In genomic region chr10:127062101-127062500, GRCm38 (mm10) we compare ENCODE assay signal across 12 mouse cellular contexts. TPM values are rescaled to one million over a fixed set of nuclear protein-coding genes. Genes with fewer than 3 reads are reported as not detected.
DNase-seq lines count a peak whose midpoint lies in the region; ATAC-seq and TF ChIP-seq lines count a peak whose summit lies in the region.
"Not testable (repeated sequence)": the region's sequence is repeated elsewhere in the genome, so short reads cannot be mapped to it uniquely, and the experiment has no call there.
"Had no signal": no experiment of that assay in that cellular context is flagged by ENCODE, and none has a peak within 500 bp of the region (broad histone marks: within the 10 kb centered on the region; RNA-seq: fewer than 3 reads in every experiment).

No protein-coding gene starts in this region.

- peak; percentile 66 for DNase-seq in cerebellum, adult 9-11 months
- not testable (repeated sequence) for DNase-seq in forebrain, postnatal 0 days; layer of hippocampus, adult 2 months (ENCODE audit: low spot score in 2 of 2)

- peak overlapping the region; percentile 61 for H3K27ac ChIP-seq in bone marrow macrophage, adult 2 months (ENCODE audit: insufficient read depth, low read depth, low read length)
- H3K27ac ChIP-seq in forebrain, postnatal 0 days (ENCODE audit: low read depth, low read length) = peak overlapping the region; percentile 83; the same call in 1 of the 2 replicates
- H3K27ac ChIP-seq in hindbrain, embryonic 13.5 days = peak overlapping the region; percentile 99
- H3K27ac ChIP-seq in layer of hippocampus, adult 2 months = peak overlapping the region; percentile 89; the same call in 1 of the 2 replicates
- peak overlapping the region; percentile 97 for H3K27ac ChIP-seq in midbrain, embryonic 15.5 days
- peak overlapping the region; percentile 81 for H3K27ac ChIP-seq in neural tube, embryonic 15.5 days (replicated peaks)

- not testable (repeated sequence) for H3K4me2 ChIP-seq in forebrain, postnatal 0 days (ENCODE audit: low read depth); hindbrain, embryonic 13.5 days; midbrain, embryonic 15.5 days; neural tube, embryonic 15.5 days

- H3K36me3 ChIP-seq in forebrain, postnatal 0 days (ENCODE audit: insufficient read depth) = peaks cover 34% of the 10 kb centered on the region
- H3K36me3 ChIP-seq in hindbrain, embryonic 13.5 days = peaks cover 31% of the 10 kb centered on the region
- H3K36me3 ChIP-seq in midbrain, embryonic 15.5 days (replicated peaks) = peaks cover 28% of the 10 kb centered on the region
- peaks cover 34% of the 10 kb centered on the region for H3K36me3 ChIP-seq in neural tube, embryonic 15.5 days

- H3K9ac ChIP-seq in forebrain, postnatal 0 days; midbrain, embryonic 15.5 days; neural tube, embryonic 15.5 days (replicated peaks): not testable (repeated sequence)
- 0 out of 2 replicates have a peak overlapping the region, but pooled peaks have one; percentile 19 for H3K9ac ChIP-seq in hindbrain, embryonic 13.5 days

- ATAC-seq in forebrain, postnatal 0 days; hindbrain, embryonic 13.5 days (ENCODE audit: low FRiP score); midbrain, embryonic 15.5 days (replicated peaks); neural tube, embryonic 15.5 days (ENCODE audit: low FRiP score): not testable (repeated sequence)

- 91% methylated on average over 4 of the region's 4 CpGs for WGBS in forebrain, postnatal 0 days
- 91% methylated on average over 4 of the region's 4 CpGs for whole genome bisulfite sequencing in hindbrain, embryonic 13.5 days
- 84% methylated on average over 4 of the region's 4 CpGs for WGBS in midbrain, embryonic 15.5 days
- 84% methylated on average over 4 of the region's 4 CpGs for WGBS in neural tube, embryonic 15.5 days

- not testable (repeated sequence) for H3K27me3 ChIP-seq in forebrain, postnatal 0 days (ENCODE audit: insufficient read depth, low read length); hindbrain, embryonic 13.5 days; midbrain, embryonic 15.5 days (replicated peaks); neural tube, embryonic 15.5 days (replicated peaks)

- not testable (repeated sequence) for TF ChIP-seq POLR2A in bone marrow macrophage, adult 2 months (IDR thresholded peaks at IDR 0.05; ENCODE audit: borderline replicate concordance, low read depth, low read length)

- not testable (repeated sequence) for H3K9me3 ChIP-seq in forebrain, postnatal 0 days (ENCODE audit: low read length); hindbrain, embryonic 13.5 days; midbrain, embryonic 15.5 days; neural tube, embryonic 15.5 days (replicated peaks)

- H3K4me1 ChIP-seq in bone marrow macrophage, adult 2 months (ENCODE audit: control insufficient read depth, insufficient read depth, low read length) = peaks cover 17% of the 10 kb centered on the region
- peaks cover 20% of the 10 kb centered on the region for H3K4me1 ChIP-seq in forebrain, postnatal 0 days (ENCODE audit: insufficient read depth)
- peaks cover 63% of the 10 kb centered on the region for H3K4me1 ChIP-seq in hindbrain, embryonic 13.5 days (replicated peaks)
- H3K4me1 ChIP-seq in midbrain, embryonic 15.5 days = peaks cover 54% of the 10 kb centered on the region
- H3K4me1 ChIP-seq in neural tube, embryonic 15.5 days = peaks cover 57% of the 10 kb centered on the region

- H3K4me3 ChIP-seq in bone marrow macrophage, adult 2 months (ENCODE audit: insufficient read depth, low read length); forebrain, postnatal 0 days (ENCODE audit: low read depth, low read length); hindbrain, embryonic 13.5 days; layer of hippocampus, adult 2 months; midbrain, embryonic 15.5 days; neural tube, embryonic 15.5 days (replicated peaks): not testable (repeated sequence)

- not testable (repeated sequence) for TF ChIP-seq CTCF in bone marrow macrophage, adult 2 months (IDR thresholded peaks at IDR 0.05; ENCODE audit: low read depth, low read length); forebrain, postnatal 0 days (IDR thresholded peaks at IDR 0.05; ENCODE audit: low read depth); layer of hippocampus, adult 2 months (conservative IDR thresholded peaks at IDR 0.05)

RNA-seq across cellular contexts. Expression of gene Cdk4, which starts 1.2 kb away (rescaled TPM):
- polyA plus RNA-seq in bone marrow macrophage, adult 2 months (2012; ENCODE audit: insufficient read depth, insufficient read length, missing spikeins) = 161 and 187 TPM in 2 replicates
- total RNA-seq in forebrain, postnatal 0 days (2014; rRNA removed) = 432 and 445 TPM in 2 replicates
- 656 and 790 TPM in 2 replicates for polyA plus RNA-seq in forebrain, postnatal 0 days (2015; fragmentation: Nextera tagmentation; extraction: Ambion mirVana)
- 1,183 and 1,237 TPM in 2 replicates for polyA plus RNA-seq in hindbrain, embryonic 13.5 days (2015; fragmentation: Nextera tagmentation; extraction: Ambion mirVana)
- 10 to 100 TPM; 84.6 to 94.8 TPM for total RNA-seq in layer of hippocampus, adult 2 months (2021)
- 793 and 910 TPM in 2 replicates for polyA plus RNA-seq in midbrain, embryonic 15.5 days (2015; fragmentation: Nextera tagmentation; extraction: Ambion mirVana)
- 551 and 796 TPM in 2 replicates for polyA plus RNA-seq in neural tube, embryonic 15.5 days (2015; fragmentation: Nextera tagmentation; extraction: Ambion mirVana)

RNA-seq across cellular contexts. Expression of gene March9, which starts 2.1 kb away (rescaled TPM):
- 1.2 and 1.7 TPM in 2 replicates for polyA plus RNA-seq in bone marrow macrophage, adult 2 months (2012; ENCODE audit: insufficient read depth, insufficient read length, missing spikeins)
- 70.7 and 75.8 TPM in 2 replicates for total RNA-seq in forebrain, postnatal 0 days (2014; rRNA removed)
- 7.9 and 8.1 TPM in 2 replicates for polyA plus RNA-seq in forebrain, postnatal 0 days (2015; fragmentation: Nextera tagmentation; extraction: Ambion mirVana)
- polyA plus RNA-seq in hindbrain, embryonic 13.5 days (2015; fragmentation: Nextera tagmentation; extraction: Ambion mirVana) = 5.8 and 5.9 TPM in 2 replicates
- total RNA-seq in layer of hippocampus, adult 2 months (2021) = 10 to 100 TPM; 19.8 TPM
- 8.4 and 8.9 TPM in 2 replicates for polyA plus RNA-seq in midbrain, embryonic 15.5 days (2015; fragmentation: Nextera tagmentation; extraction: Ambion mirVana)
- polyA plus RNA-seq in neural tube, embryonic 15.5 days (2015; fragmentation: Nextera tagmentation; extraction: Ambion mirVana) = 5.9 and 7.4 TPM in 2 replicates
- polyA plus RNA-seq: erythroblast, embryonic 14.5 days had no signal

RNA-seq across cellular contexts. Expression of gene Tspan31, which starts 8.0 kb away (rescaled TPM):
- 116 and 126 TPM in 2 replicates for polyA plus RNA-seq in bone marrow macrophage, adult 2 months (2012; ENCODE audit: insufficient read depth, insufficient read length, missing spikeins)
- 105 and 201 TPM in 2 replicates for total RNA-seq in forebrain, postnatal 0 days (2014; rRNA removed)
- polyA plus RNA-seq in forebrain, postnatal 0 days (2015; fragmentation: Nextera tagmentation; extraction: Ambion mirVana) = 83.9 and 98.1 TPM in 2 replicates
- 122 and 129 TPM in 2 replicates for polyA plus RNA-seq in hindbrain, embryonic 13.5 days (2015; fragmentation: Nextera tagmentation; extraction: Ambion mirVana)
- total RNA-seq in layer of hippocampus, adult 2 months (2021) = 10 to 100 TPM; 57.2 to 62.1 TPM
- polyA plus RNA-seq in midbrain, embryonic 15.5 days (2015; fragmentation: Nextera tagmentation; extraction: Ambion mirVana) = 113 and 120 TPM in 2 replicates
- polyA plus RNA-seq in neural tube, embryonic 15.5 days (2015; fragmentation: Nextera tagmentation; extraction: Ambion mirVana) = 108 and 123 TPM in 2 replicates

RNA-seq across cellular contexts. Expression of gene Agap2, which starts 13.0 kb away (rescaled TPM):
- 0.85 and 2.0 TPM in 2 replicates for polyA plus RNA-seq in bone marrow macrophage, adult 2 months (2012; ENCODE audit: insufficient read depth, insufficient read length, missing spikeins)
- total RNA-seq in forebrain, postnatal 0 days (2014; rRNA removed) = 220 and 258 TPM in 2 replicates
- 3.5 and 4.6 TPM in 2 replicates for polyA plus RNA-seq in forebrain, postnatal 0 days (2015; fragmentation: Nextera tagmentation; extraction: Ambion mirVana)
- polyA plus RNA-seq in hindbrain, embryonic 13.5 days (2015; fragmentation: Nextera tagmentation; extraction: Ambion mirVana) = 3.0 and 3.1 TPM in 2 replicates
- total RNA-seq in layer of hippocampus, adult 2 months (2021) = 100 to 1,000 TPM; 820 to 844 TPM
- 6.3 and 6.6 TPM in 2 replicates for polyA plus RNA-seq in midbrain, embryonic 15.5 days (2015; fragmentation: Nextera tagmentation; extraction: Ambion mirVana)
- polyA plus RNA-seq in neural tube, embryonic 15.5 days (2015; fragmentation: Nextera tagmentation; extraction: Ambion mirVana) = 4.6 and 5.3 TPM in 2 replicates
- polyA plus RNA-seq: heart, embryonic 13.5 days had no signal

RNA-seq across cellular contexts. Expression of gene Cyp27b1, which starts 14.1 kb away (rescaled TPM):
- polyA plus RNA-seq in bone marrow macrophage, adult 2 months (2012; ENCODE audit: insufficient read depth, insufficient read length, missing spikeins) = not detected in 2 replicates
- 0.08 and 0.33 TPM in 2 replicates for total RNA-seq in forebrain, postnatal 0 days (2014; rRNA removed)
- polyA plus RNA-seq in forebrain, postnatal 0 days (2015; fragmentation: Nextera tagmentation; extraction: Ambion mirVana) = 0.11 TPM in 2 replicates
- polyA plus RNA-seq in hindbrain, embryonic 13.5 days (2015; fragmentation: Nextera tagmentation; extraction: Ambion mirVana) = 0.23 and 0.27 TPM in 2 replicates
- total RNA-seq in layer of hippocampus, adult 2 months (2021) = 1 to 10 TPM; 1.0 to 1.1 TPM
- polyA plus RNA-seq in midbrain, embryonic 15.5 days (2015; fragmentation: Nextera tagmentation; extraction: Ambion mirVana) = 0.06 and 0.18 TPM in 2 replicates
- polyA plus RNA-seq in neural tube, embryonic 15.5 days (2015; fragmentation: Nextera tagmentation; extraction: Ambion mirVana) = 0.11 and 0.14 TPM in 2 replicates
- total RNA-seq: gastrocnemius, adult 8-10 months had no signal
- polyA plus RNA-seq: erythroblast, embryonic 14.5 days; hindbrain, embryonic 12.5 days; intestine, postnatal 0 days had no signal
